In genomic region chr5:111626273-111626798, GRCm38 (mm10) we compare ENCODE assay signal across 25 mouse cellular contexts.
DNase-seq lines count a peak whose midpoint lies in the region; ATAC-seq lines count a peak whose summit lies in the region.
"Had no signal": no experiment of that assay in that cellular context is flagged by ENCODE, and none has a peak within 500 bp of the region (broad histone marks: within the 10 kb centered on the region; RNA-seq: fewer than 3 reads in every experiment).

No protein-coding gene starts in this region.

- no peak overlapping the region for H3K9ac ChIP-seq in hindbrain, embryonic 12.5 days
- H3K9ac ChIP-seq in hindbrain, embryonic 13.5 days, result no peak overlapping the region
- no peak overlapping the region for H3K9ac ChIP-seq in midbrain, embryonic 14.5 days (replicated peaks; ENCODE audit: low read length)
- H3K9ac ChIP-seq in midbrain, embryonic 15.5 days, result no peak overlapping the region
- no peak overlapping the region for H3K9ac ChIP-seq in forebrain, embryonic 14.5 days (ENCODE audit: low read length)
- H3K9ac ChIP-seq: limb, embryonic 13.5 days; liver, embryonic 13.5 days; stomach, embryonic 15.5 days had no signal

- H3K4me1 ChIP-seq in hindbrain, embryonic 12.5 days, result peaks cover 24% of the 10 kb centered on the region
- peaks cover 26% of the 10 kb centered on the region for H3K4me1 ChIP-seq in hindbrain, embryonic 13.5 days (replicated peaks)
- peaks cover 12% of the 10 kb centered on the region for H3K4me1 ChIP-seq in midbrain, embryonic 14.5 days (ENCODE audit: control insufficient read depth, insufficient read depth, low read length)
- peaks cover 1% of the 10 kb centered on the region for H3K4me1 ChIP-seq in midbrain, embryonic 15.5 days
- H3K4me1 ChIP-seq in forebrain, embryonic 14.5 days (ENCODE audit: control insufficient read depth, insufficient read depth, low read length), result peaks cover 4% of the 10 kb centered on the region; the same call in 1 of the 2 replicates
- H3K4me1 ChIP-seq: liver, embryonic 13.5 days had no signal

- no peak overlapping the region for H3K4me2 ChIP-seq in hindbrain, embryonic 12.5 days (replicated peaks)
- H3K4me2 ChIP-seq in hindbrain, embryonic 13.5 days, result no peak overlapping the region
- no peak overlapping the region for H3K4me2 ChIP-seq in midbrain, embryonic 14.5 days (ENCODE audit: low read length)
- no peak overlapping the region for H3K4me2 ChIP-seq in midbrain, embryonic 15.5 days
- H3K4me2 ChIP-seq in forebrain, embryonic 14.5 days (ENCODE audit: low read length), result no peak overlapping the region
- H3K4me2 ChIP-seq: heart, embryonic 13.5 days; limb, embryonic 13.5 days; liver, embryonic 13.5 days; stomach, embryonic 15.5 days had no signal

- H3K9me3 ChIP-seq in hindbrain, embryonic 12.5 days (replicated peaks), result peaks cover 4% of the 10 kb centered on the region; the same call in 1 of the 2 replicates
- H3K9me3 ChIP-seq in hindbrain, embryonic 13.5 days, result no peaks in the 10 kb centered on the region
- H3K9me3 ChIP-seq in midbrain, embryonic 14.5 days (ENCODE audit: control insufficient read depth, low read length), result no peaks in the 10 kb centered on the region
- H3K9me3 ChIP-seq in midbrain, embryonic 15.5 days, result no peaks in the 10 kb centered on the region
- no peaks in the 10 kb centered on the region for H3K9me3 ChIP-seq in forebrain, embryonic 14.5 days (replicated peaks; ENCODE audit: control insufficient read depth, low read length)
- H3K9me3 ChIP-seq: limb, embryonic 13.5 days; stomach, embryonic 15.5 days had no signal

- no peak for ATAC-seq in hindbrain, embryonic 12.5 days (ENCODE audit: low FRiP score)
- no peak for ATAC-seq in hindbrain, embryonic 13.5 days (ENCODE audit: low FRiP score)
- ATAC-seq in midbrain, embryonic 14.5 days (ENCODE audit: low FRiP score, low TSS enrichment), result no peak
- no peak for ATAC-seq in midbrain, embryonic 15.5 days (replicated peaks)
- ATAC-seq in forebrain, embryonic 14.5 days, result peak; percentile 27; the same call in 1 of the 2 replicates
- ATAC-seq: intestine, postnatal 0 days had no signal

- no peak for DNase-seq in midbrain, embryonic 14.5 days
- peak; percentile 46 for DNase-seq in forebrain, embryonic 14.5 days (ENCODE audit: low spot score)
- no peak for DNase-seq in kidney, postnatal 4 days
- DNase-seq in MN1 (ENCODE audit: low spot score), result no peak
- DNase-seq: adrenal gland, postnatal 36 days; B cell, adult 2 months; cerebellum, adult 11-12 months; cerebellum, postnatal 10 days; gastrocnemius, postnatal 36 days; heart, adult 2 months; heart, postnatal 14 days; kidney, postnatal 25 days; liver, embryonic 13.5 days; lung, adult 2 months; right cerebral cortex, adult 18-20 months; thymus, adult 18-20 months; thymus, postnatal 36 days had no signal

- WGBS in hindbrain, embryonic 12.5 days, result 7% methylated on average over 6 of the region's 6 CpGs
- 10% methylated on average over 6 of the region's 6 CpGs for WGBS in hindbrain, embryonic 13.5 days
- WGBS in midbrain, embryonic 14.5 days, result 5% methylated on average over 6 of the region's 6 CpGs
- WGBS in midbrain, embryonic 15.5 days, result 11% methylated on average over 6 of the region's 6 CpGs
- WGBS in forebrain, embryonic 14.5 days, result 5% methylated on average over 6 of the region's 6 CpGs

- 0 out of 2 replicates have a peak overlapping the region, but pooled peaks have one; percentile 23 for H3K27ac ChIP-seq in hindbrain, embryonic 12.5 days
- H3K27ac ChIP-seq in hindbrain, embryonic 13.5 days, result no peak overlapping the region
- H3K27ac ChIP-seq in midbrain, embryonic 14.5 days (replicated peaks; ENCODE audit: low read depth, low read length), result 0 out of 2 replicates have a peak overlapping the region, but pooled peaks have one; percentile 16
- no peak overlapping the region for H3K27ac ChIP-seq in midbrain, embryonic 15.5 days
- H3K27ac ChIP-seq in forebrain, embryonic 14.5 days (ENCODE audit: low read depth, low read length), result no peak overlapping the region
- H3K27ac ChIP-seq: heart, adult 2 months; heart, embryonic 13.5 days; liver, embryonic 13.5 days; macrophage; stomach, embryonic 15.5 days had no signal

- no peak overlapping the region for H3K4me3 ChIP-seq in hindbrain, embryonic 12.5 days
- H3K4me3 ChIP-seq in hindbrain, embryonic 13.5 days, result no peak overlapping the region
- no peak overlapping the region for H3K4me3 ChIP-seq in midbrain, embryonic 14.5 days (replicated peaks; ENCODE audit: low read depth, low read length)
- H3K4me3 ChIP-seq in midbrain, embryonic 15.5 days, result no peak overlapping the region
- no peak overlapping the region for H3K4me3 ChIP-seq in forebrain, embryonic 14.5 days (ENCODE audit: low read depth, low read length)
- H3K4me3 ChIP-seq: heart, adult 2 months; heart, embryonic 13.5 days; limb, embryonic 13.5 days; liver, embryonic 13.5 days; stomach, embryonic 15.5 days had no signal

- peaks cover 11% of the 10 kb centered on the region; the same call in 1 of the 2 replicates for H3K27me3 ChIP-seq in hindbrain, embryonic 12.5 days
- H3K27me3 ChIP-seq in hindbrain, embryonic 13.5 days, result peaks cover 38% of the 10 kb centered on the region
- peaks cover 3% of the 10 kb centered on the region; the same call in 1 of the 2 replicates for H3K27me3 ChIP-seq in midbrain, embryonic 14.5 days (ENCODE audit: control insufficient read depth, insufficient read depth, low read length)
- no peaks in the 10 kb centered on the region for H3K27me3 ChIP-seq in midbrain, embryonic 15.5 days (replicated peaks)
- H3K27me3 ChIP-seq in forebrain, embryonic 14.5 days (replicated peaks; ENCODE audit: control insufficient read depth, insufficient read depth, low read length), result no peaks in the 10 kb centered on the region
- H3K27me3 ChIP-seq: liver, embryonic 13.5 days; stomach, embryonic 15.5 days had no signal

- H3K36me3 ChIP-seq in hindbrain, embryonic 12.5 days, result no peaks in the 10 kb centered on the region
- H3K36me3 ChIP-seq in hindbrain, embryonic 13.5 days, result no peaks in the 10 kb centered on the region
- no peaks in the 10 kb centered on the region for H3K36me3 ChIP-seq in midbrain, embryonic 14.5 days (ENCODE audit: control insufficient read depth, insufficient read depth, low read length)
- no peaks in the 10 kb centered on the region for H3K36me3 ChIP-seq in midbrain, embryonic 15.5 days (replicated peaks)
- H3K36me3 ChIP-seq in forebrain, embryonic 14.5 days (ENCODE audit: control insufficient read depth, insufficient read depth, low read length), result no peaks in the 10 kb centered on the region
- H3K36me3 ChIP-seq: heart, embryonic 13.5 days; limb, embryonic 13.5 days; liver, embryonic 13.5 days; stomach, embryonic 15.5 days had no signal

Comparison
In these comparisons a context has a peak if more than half of its experiments do, and no peak if none do; other contexts are left out.
1. H3K27ac ChIP-seq: peak in hindbrain, embryonic 12.5 days (single experiment) and midbrain, embryonic 14.5 days (single experiment); none in hindbrain, embryonic 13.5 days (single experiment), midbrain, embryonic 15.5 days (single experiment) and forebrain, embryonic 14.5 days (single experiment).